Mouse (Mus musculus) kidney, postnatal 14 days (tissue): ENCODE results near the gene Flywch1.
A peak's percentile ranks its signal among the peaks of the same experiment; 100 is the strongest.

Source experiments
- DNase-seq: peaks from one replicate; pipeline ENCODE4 v3.0.0; 2022; ENCODE audit warnings: mixed read lengths

The Flywch1 gene

GRCm38 (mm10) chr17:23771284-23772218 lies at the start of gene Flywch1:
Gene Flywch1, minus strand, starts transcription at chr17:23771602.
- peak; percentile 99 for DNase-seq

GRCm38 (mm10) chr17:23820731-23821130 lies 49.3 kb upstream of the Flywch1 start:
- DNase-seq = no peak

- no peak for DNase-seq
Measured at GRCm38 (mm10) chr17:23819235-23819634, 47.8 kb upstream of the Flywch1 start.

- no peak for DNase-seq
Measured at GRCm38 (mm10) chr17:23818579-23818978, 47.2 kb upstream of the Flywch1 start.

- no peak for DNase-seq
Measured at GRCm38 (mm10) chr17:23815641-23816040, 44.2 kb upstream of the Flywch1 start.

- no peak for DNase-seq
Measured at GRCm38 (mm10) chr17:23807918-23808317, 36.5 kb upstream of the Flywch1 start.

GRCm38 (mm10) chr17:23806867-23807266 lies 35.5 kb upstream of the Flywch1 start:
- DNase-seq = peak; percentile 63

GRCm38 (mm10) chr17:23804426-23805085 lies 33.2 kb upstream of the Flywch1 start:
- DNase-seq = no peak

GRCm38 (mm10) chr17:23803366-23804041 lies 32.1 kb upstream of the Flywch1 start:
- peak; percentile 91 for DNase-seq

GRCm38 (mm10) chr17:23802746-23803365 lies 31.5 kb upstream of the Flywch1 start:
- DNase-seq = peak; percentile 99

- no peak for DNase-seq
Measured at GRCm38 (mm10) chr17:23801627-23802026, 30.2 kb upstream of the Flywch1 start.

GRCm38 (mm10) chr17:23797316-23797715 lies 25.9 kb upstream of the Flywch1 start:
- no peak for DNase-seq

GRCm38 (mm10) chr17:23795323-23795722 lies 23.9 kb upstream of the Flywch1 start:
- no peak for DNase-seq

- no peak for DNase-seq
Measured at GRCm38 (mm10) chr17:23791079-23791357, 19.6 kb upstream of the Flywch1 start.

- DNase-seq = peak; percentile 72
Measured at GRCm38 (mm10) chr17:23790269-23791078, 19.1 kb upstream of the Flywch1 start, which contains the start of gene Srrm2. Gene Srrm2, plus strand, starts transcription at chr17:23790532.

GRCm38 (mm10) chr17:23789749-23790268 lies 18.4 kb upstream of the Flywch1 start:
- DNase-seq = no peak

GRCm38 (mm10) chr17:23788973-23789372 lies 17.6 kb upstream of the Flywch1 start:
- no peak for DNase-seq

- no peak for DNase-seq
Measured at GRCm38 (mm10) chr17:23786510-23786931, 15.1 kb upstream of the Flywch1 start.

GRCm38 (mm10) chr17:23785561-23786471 lies 14.4 kb upstream of the Flywch1 start, which contains the start of gene Flywch2:
Gene Flywch2, minus strand, starts transcription at chr17:23786081.
- peak; percentile 90 for DNase-seq

- no peak for DNase-seq
Measured at GRCm38 (mm10) chr17:23783352-23783751, 11.9 kb upstream of the Flywch1 start.

GRCm38 (mm10) chr17:23778447-23778846 lies 7.0 kb upstream of the Flywch1 start:
- no peak for DNase-seq
